Mouse (Mus musculus) liver, embryonic 16.5 days (tissue): ENCODE measurements at regions not wholly inside any gene's neighbourhood (a gene's known extent, or its start where the extent isn't known, plus 50 kb on each side); places are given as distances from the start of the nearest gene placed in this dataset.

Experiments used
- ATAC-seq: fragments of 200-750 bp; cut with Nextera tagmentation; 2 replicates; pipeline ENCODE4 v1.8.0; 2017; ENCODE audit warnings: low read depth, mild to moderate bottlenecking, moderate number of reproducible peaks, moderate library complexity
- H3K27ac ChIP-seq: fragments of 300-500 bp; sonication (generic); 2 replicates; pipeline ENCODE4 v1.5.1; 2014; ENCODE audit warnings: mild to moderate bottlenecking, low read length
- H3K27me3 ChIP-seq: fragments of 300-500 bp; sonication (generic); 2 replicates; pipeline ENCODE4 v1.6.1; 2014; ENCODE audit warnings: low read depth, low read length, mixed read lengths; ENCODE audit not compliant: control insufficient read depth, insufficient read depth
- H3K36me3 ChIP-seq: fragments of 300-500 bp; sonication (generic); 2 replicates; pipeline ENCODE4 v1.6.1; 2014; ENCODE audit warnings: mild to moderate bottlenecking; ENCODE audit not compliant: control insufficient read depth, insufficient read depth
- H3K4me1 ChIP-seq: fragments of 300-500 bp; sonication (generic); 2 replicates; pipeline ENCODE4 v1.6.1; 2014; ENCODE audit warnings: low read depth, low read length, mixed read lengths; ENCODE audit not compliant: control insufficient read depth
- H3K4me2 ChIP-seq: fragments of 300-500 bp; sonication (generic); 2 replicates; pipeline ENCODE4 v1.6.1; 2014; ENCODE audit warnings: low read depth, low read length, mixed read lengths
- H3K4me3 ChIP-seq: fragments of 300-500 bp; sonication (generic); 2 replicates; pipeline ENCODE4 v1.5.1; 2014; ENCODE audit warnings: low read depth, mild to moderate bottlenecking, low read length
- H3K9ac ChIP-seq: fragments of 300-500 bp; sonication (generic); 2 replicates; pipeline ENCODE4 v1.6.1; 2014; ENCODE audit warnings: low read depth, low read length
- H3K9me3 ChIP-seq: fragments of 300-500 bp; sonication (generic); replicated peaks from 2 replicates; pipeline ENCODE4 v1.6.1; 2016; ENCODE audit warnings: low read length; ENCODE audit not compliant: control insufficient read depth
- WGBS: fragments of 180-500 bp; shearing (Covaris S2); extraction: QIAGEN DNeasy Blood & Tissue Kit; methylation state at CpG from one replicate; pipeline ENCODE4 v1.1.7; 2014; ENCODE audit not compliant: insufficient replicate concordance; 5-methylcytosine and 5-hydroxymethylcytosine counted together

DNA sequence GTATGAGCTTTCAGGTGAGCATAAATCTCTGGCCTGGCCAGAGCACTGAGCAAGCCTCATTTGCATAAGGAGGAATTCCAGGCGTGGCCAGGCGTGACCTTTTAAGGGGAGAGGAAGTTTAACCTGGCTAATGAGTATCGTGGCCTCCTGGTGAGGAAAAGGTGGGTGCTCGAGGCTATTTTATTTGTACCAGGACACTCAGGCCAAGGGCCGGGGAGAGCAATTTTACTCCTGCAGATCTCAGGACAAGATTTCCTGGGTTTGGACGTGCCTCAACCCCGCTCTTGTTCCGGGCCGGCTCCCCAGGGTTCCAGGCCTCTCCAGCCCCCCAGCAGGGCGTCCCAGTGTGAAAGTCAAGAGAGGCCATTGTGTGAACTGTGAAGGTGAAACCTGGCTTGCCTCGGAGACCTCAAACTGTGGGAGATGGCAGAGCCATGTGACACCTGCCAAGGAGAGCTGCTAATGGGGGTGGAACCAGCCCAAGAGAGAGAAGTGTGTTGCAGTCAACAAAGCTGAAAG lies 54.3 kb upstream of the Hs6st1 start:
- no peak overlapping the region for H3K4me2 ChIP-seq

DNA sequence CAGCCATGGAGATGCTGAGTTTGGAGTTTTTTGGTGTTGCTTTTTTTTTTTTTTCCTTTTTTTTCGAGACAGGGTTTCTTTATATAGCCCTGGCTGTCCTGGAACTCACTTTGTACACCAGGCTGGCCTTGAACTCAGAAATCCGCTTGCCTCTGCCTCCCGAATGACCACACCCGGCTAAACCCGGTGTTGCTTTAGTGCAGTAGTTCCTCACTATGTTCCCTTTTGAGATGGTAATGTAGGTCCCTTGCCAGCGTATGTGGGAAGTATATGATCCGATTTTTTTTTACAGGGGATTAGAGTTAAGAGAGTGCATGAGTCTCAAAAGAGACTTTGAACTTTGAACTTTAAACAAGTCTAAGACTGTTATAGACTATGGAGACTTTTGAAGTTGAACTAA lies 53.8 kb upstream of the Hs6st1 start:
- H3K9me3 ChIP-seq = no peaks in the 10 kb centered on the region
- H3K4me3 ChIP-seq = no peak overlapping the region
- no peak overlapping the region for H3K9ac ChIP-seq
- WGBS = 65% methylated on average over 7 of the region's 7 CpGs
- no peaks in the 10 kb centered on the region for H3K27me3 ChIP-seq
- no peaks in the 10 kb centered on the region for H3K4me1 ChIP-seq
- no peak overlapping the region for H3K27ac ChIP-seq
- ATAC-seq = no peak
- no peak overlapping the region for H3K4me2 ChIP-seq
- H3K36me3 ChIP-seq = no peaks in the 10 kb centered on the region

More for the DNA sequence above, 54.3 kb upstream of the Hs6st1 start:
- no peaks in the 10 kb centered on the region for H3K27me3 ChIP-seq
- H3K36me3 ChIP-seq = no peaks in the 10 kb centered on the region
- no peaks in the 10 kb centered on the region for H3K4me1 ChIP-seq
- no peak overlapping the region for H3K9ac ChIP-seq
- H3K9me3 ChIP-seq = no peaks in the 10 kb centered on the region
- no peak for ATAC-seq
- H3K4me3 ChIP-seq = no peak overlapping the region
- H3K27ac ChIP-seq = no peak overlapping the region
- WGBS = 59% methylated on average over 11 of the region's 11 CpGs

DNA sequence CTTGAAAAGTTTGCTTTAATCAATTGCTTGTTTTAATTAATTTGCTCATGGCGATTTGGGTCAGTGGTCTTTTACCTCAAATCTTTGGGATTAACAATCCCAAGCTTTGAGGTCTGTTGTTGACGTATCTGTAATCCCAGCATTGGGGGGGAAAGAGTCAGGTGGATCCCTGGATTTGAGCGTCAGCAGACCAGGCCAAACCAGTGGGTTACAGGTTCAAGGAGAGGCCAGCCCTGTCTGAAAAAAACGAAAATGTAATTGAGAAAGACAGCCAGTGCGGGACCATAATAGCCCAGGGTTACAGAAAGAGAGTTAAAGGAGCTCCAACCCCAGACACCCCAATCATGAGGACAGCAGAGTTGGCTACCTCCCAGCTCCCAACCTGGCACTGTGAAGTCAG lies 53.0 kb upstream of the Hs6st1 start:
- WGBS = 62% methylated on average over 5 of the region's 5 CpGs
- ATAC-seq = no peak

DNA sequence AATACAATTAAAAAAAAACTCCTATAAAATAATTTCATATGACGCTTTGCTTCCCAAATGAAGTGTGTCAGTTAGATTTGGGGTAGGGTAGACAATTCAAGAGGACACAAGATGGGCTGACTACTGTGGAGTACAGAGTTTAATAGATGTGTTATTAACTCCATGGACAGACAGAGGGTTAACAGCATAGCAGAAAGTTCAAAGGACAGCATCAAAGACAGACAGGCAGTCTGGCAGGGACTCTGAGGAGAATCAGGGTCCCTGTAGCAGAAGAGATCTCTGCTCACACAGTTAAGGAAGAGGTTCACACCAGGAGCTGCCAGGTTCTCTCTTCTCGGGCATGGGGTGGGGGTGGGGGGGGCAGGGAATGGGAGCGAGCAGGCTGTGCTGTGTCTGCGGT lies 51.6 kb upstream of the Hs6st1 start:
- Histone ChIP-seq H3K9me3 (no peaks in the 10 kb centered on the region), H3K4me1 (no peaks in the 10 kb centered on the region), H3K4me3 (no peak overlapping the region), H3K27me3 (no peaks in the 10 kb centered on the region), H3K9ac (no peak overlapping the region), H3K27ac (no peak overlapping the region), H3K4me2 (no peak overlapping the region), H3K36me3 (no peaks in the 10 kb centered on the region)
- WGBS = 57% methylated on average over 4 of the region's 4 CpGs
- no peak for ATAC-seq

More for the DNA sequence above, 53.0 kb upstream of the Hs6st1 start:
- Histone ChIP-seq H3K9ac (no peak overlapping the region), H3K36me3 (no peaks in the 10 kb centered on the region), H3K4me3 (no peak overlapping the region), H3K27ac (no peak overlapping the region), H3K4me1 (no peaks in the 10 kb centered on the region), H3K27me3 (no peaks in the 10 kb centered on the region), H3K9me3 (no peaks in the 10 kb centered on the region), H3K4me2 (no peak overlapping the region)

DNA sequence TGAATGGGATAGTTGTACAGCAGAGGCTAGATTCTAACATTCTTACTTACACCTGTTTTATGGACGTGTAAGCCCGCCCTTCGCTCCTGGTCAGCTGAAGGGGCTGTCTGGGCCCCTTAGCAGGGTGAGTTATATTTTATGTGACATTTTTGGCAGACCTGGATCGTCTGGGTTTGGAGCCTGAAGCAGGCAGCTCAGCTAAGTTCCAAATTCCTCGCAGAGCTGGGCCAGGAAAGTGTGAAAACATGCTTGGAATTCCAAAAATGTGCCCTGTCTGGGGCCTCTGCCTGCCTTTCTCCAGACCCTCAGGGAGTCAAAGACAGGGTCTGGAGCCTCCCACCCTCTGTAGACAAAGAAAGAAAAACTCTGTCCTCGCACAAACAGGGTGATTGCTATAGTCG lies 51.1 kb upstream of the Hs6st1 start:
- no peak overlapping the region for H3K4me3 ChIP-seq
- no peak overlapping the region for H3K4me2 ChIP-seq
- no peak overlapping the region for H3K27ac ChIP-seq
- no peaks in the 10 kb centered on the region for H3K36me3 ChIP-seq
- 36% methylated on average over 7 of the region's 7 CpGs for WGBS
- no peaks in the 10 kb centered on the region for H3K9me3 ChIP-seq
- no peak for ATAC-seq
- no peaks in the 10 kb centered on the region for H3K27me3 ChIP-seq
- H3K4me1 ChIP-seq = no peaks in the 10 kb centered on the region
- no peak overlapping the region for H3K9ac ChIP-seq

DNA sequence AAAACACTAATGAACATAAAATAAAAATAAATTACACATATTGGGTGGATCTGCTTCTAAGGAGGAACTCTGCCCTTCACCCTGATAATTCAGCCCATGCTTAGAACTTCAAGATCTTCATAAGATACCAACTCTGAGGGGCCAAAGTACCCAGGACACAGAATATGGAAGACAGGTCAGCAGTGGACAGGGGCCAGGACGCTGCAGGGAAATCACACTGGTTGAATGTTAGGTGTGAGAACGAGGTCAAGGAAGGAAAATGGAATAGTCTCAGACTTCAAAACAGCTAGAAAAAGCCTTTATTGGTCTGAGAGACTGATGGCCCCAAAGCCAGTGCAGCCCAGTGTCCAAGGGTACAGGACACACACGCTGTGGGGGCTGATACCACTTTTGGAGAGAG lies 50.5 kb upstream of the Hs6st1 start:
- no peak for ATAC-seq

More for the DNA sequence above, 50.5 kb upstream of the Hs6st1 start:
- H3K9ac ChIP-seq = no peak overlapping the region
- H3K27ac ChIP-seq = no peak overlapping the region
- no peak overlapping the region for H3K4me3 ChIP-seq
- no peaks in the 10 kb centered on the region for H3K27me3 ChIP-seq
- no peaks in the 10 kb centered on the region for H3K36me3 ChIP-seq
- WGBS = 52% methylated on average over 3 of the region's 3 CpGs
- H3K9me3 ChIP-seq = no peaks in the 10 kb centered on the region
- H3K4me2 ChIP-seq = no peak overlapping the region
- H3K4me1 ChIP-seq = no peaks in the 10 kb centered on the region
